Mouse (Mus musculus): ENCODE results near the gene Tex101.

DNA sequence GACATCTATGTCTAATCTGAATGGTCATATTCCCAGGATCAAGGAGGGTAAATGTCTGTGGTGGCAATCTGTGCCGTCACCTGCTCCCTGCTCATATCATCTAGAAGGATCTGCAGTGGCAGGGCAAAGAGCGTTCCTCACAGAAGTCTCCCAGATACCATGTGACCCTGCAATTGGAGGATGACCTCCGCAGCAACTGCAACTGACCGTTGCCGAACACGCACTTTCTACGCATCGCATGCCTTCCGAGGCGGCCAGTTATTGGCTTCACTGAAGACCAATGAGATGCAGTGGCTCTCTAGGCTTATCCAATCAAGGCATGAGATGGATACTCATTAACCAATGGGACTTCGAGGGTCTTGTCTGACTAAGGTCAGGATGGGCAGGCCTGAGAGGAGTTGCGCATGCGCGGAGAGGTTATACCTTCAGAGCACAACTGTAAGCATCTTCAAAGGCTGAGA, 32.4 kb upstream of the Tex101 start, which contains the start of gene BC049730:
- TF ChIP-seq CTCF (IDR thresholded peaks at IDR 0.05; ENCODE audit: low read depth, low read length), result no peak
- TF ChIP-seq GATA1 (IDR thresholded peaks at IDR 0.05; ENCODE audit: borderline replicate concordance, low read length), result no peak
